Mouse (Mus musculus) liver, embryonic 13.5 days (tissue): ENCODE data around the gene Scgb1b11. TPM values are rescaled to one million over a fixed set of nuclear protein-coding genes. Genes with fewer than 3 reads are reported as not detected.
"Not testable (repeated sequence)": the region's sequence is repeated elsewhere in the genome, so short reads cannot be mapped to it uniquely, and the experiment has no call there.

Source experiments
- ATAC-seq: fragments of 200-750 bp; cut with Nextera tagmentation; 2 replicates; pipeline ENCODE4 v1.8.0; 2017; ENCODE audit warnings: low read depth, mild to moderate bottlenecking, moderate number of reproducible peaks, moderate library complexity
- DNase-seq: peaks from one replicate; pipeline ENCODE4 v3.0.0; 2022
- H3K27ac ChIP-seq: fragments of 300-500 bp; sonication (generic); 2 replicates; pipeline ENCODE4 v1.5.1; 2015; ENCODE audit warnings: moderate library complexity, mild to moderate bottlenecking, inconsistent platforms
- H3K27me3 ChIP-seq: fragments of 300-500 bp; sonication (generic); 2 replicates; pipeline ENCODE4 v1.6.1; 2015; ENCODE audit warnings: mild to moderate bottlenecking, inconsistent platforms
- H3K36me3 ChIP-seq: fragments of 300-500 bp; sonication (generic); 2 replicates; pipeline ENCODE4 v1.6.1; 2015; ENCODE audit warnings: mild to moderate bottlenecking, inconsistent platforms
- H3K4me1 ChIP-seq: fragments of 300-500 bp; sonication (generic); replicated peaks from 2 replicates; pipeline ENCODE4 v1.6.1; 2015; ENCODE audit warnings: inconsistent platforms
- H3K4me2 ChIP-seq: fragments of 300-500 bp; sonication (generic); 2 replicates; pipeline ENCODE4 v1.6.1; 2015; ENCODE audit warnings: inconsistent platforms, mild to moderate bottlenecking, moderate library complexity
- H3K4me3 ChIP-seq: fragments of 300-500 bp; sonication (generic); replicated peaks from 2 replicates; pipeline ENCODE4 v1.5.1; 2015; ENCODE audit warnings: mild to moderate bottlenecking, inconsistent platforms
- H3K9ac ChIP-seq: fragments of 300-500 bp; sonication (generic); 2 replicates; pipeline ENCODE4 v1.6.1; 2015; ENCODE audit warnings: mild to moderate bottlenecking, inconsistent platforms
- H3K9me3 ChIP-seq: fragments of 300-500 bp; sonication (generic); replicated peaks from 2 replicates; pipeline ENCODE4 v1.6.1; 2016; ENCODE audit warnings: inconsistent platforms
- WGBS: fragments of 180-500 bp; shearing (Covaris S2); methylation state at CpG from one replicate; pipeline ENCODE4 v1.1.7; 2015; ENCODE audit not compliant: insufficient replicate concordance; 5-methylcytosine and 5-hydroxymethylcytosine counted together
- polyA plus RNA-seq: library from polyadenylated mRNA; unstranded; fragments of >200 nt; fragmentation: Nextera tagmentation; extraction: Ambion mirVana; gene quantifications from 2 replicates; pipeline ENCODE4 v1.2.1, GENCODE M21; 2015

Gene Scgb1b11
- polyA plus RNA-seq: not detected in 2 replicates

DNA sequence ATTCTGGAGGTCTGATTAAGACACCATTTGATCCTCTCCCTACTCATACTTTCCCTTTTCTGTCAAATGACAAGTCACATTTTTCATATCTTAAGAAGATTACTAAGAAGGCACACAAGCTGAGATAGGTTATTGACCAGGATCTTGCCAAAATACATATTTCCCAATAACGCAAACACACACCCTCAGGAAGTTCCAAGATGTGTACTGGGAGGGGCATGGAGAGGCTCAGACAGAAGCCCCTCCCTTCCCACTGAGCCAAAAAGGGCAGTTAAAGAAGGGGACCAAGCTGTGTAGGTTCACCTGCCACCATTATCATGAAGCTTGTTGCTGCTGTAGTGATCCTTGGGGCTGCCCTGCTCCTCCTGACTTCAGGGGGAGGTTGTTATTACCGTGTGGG lies at the start of gene Scgb1b11:
Gene Scgb1b11, plus strand, starts transcription at position 301 of the 400 bp plus-strand sequence.
- H3K9ac ChIP-seq, H3K4me1 ChIP-seq, H3K4me2 ChIP-seq, DNase-seq, H3K27ac ChIP-seq, ATAC-seq, H3K36me3 ChIP-seq, H3K9me3 ChIP-seq, H3K4me3 ChIP-seq, H3K27me3 ChIP-seq: not testable (repeated sequence)
- no CpG with 5 or more reads among the region's 2 CpGs for WGBS

DNA sequence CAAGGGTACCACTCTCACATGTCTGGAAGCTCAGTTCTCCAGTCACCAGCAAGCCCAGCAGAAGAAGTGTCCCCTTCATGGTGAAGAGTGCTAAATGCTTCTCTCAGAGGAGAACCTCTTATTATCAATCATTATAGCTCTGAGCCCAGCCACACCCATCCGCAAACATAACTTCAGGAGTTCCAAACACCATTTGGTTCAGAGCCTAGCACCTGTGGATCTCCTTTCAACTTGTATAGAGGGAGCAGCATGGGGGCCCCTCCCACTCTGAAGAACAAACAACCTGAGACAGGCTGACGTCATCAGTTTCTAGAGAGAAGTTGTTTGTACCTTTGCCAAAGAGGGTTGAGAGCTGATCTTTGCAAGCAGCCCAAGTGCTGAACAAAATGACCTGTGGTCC lies 11.6 kb upstream of the Scgb1b11 start, which contains the start of gene Scgb2b11:
Gene Scgb2b11, minus strand, starts transcription at position 101 of the 400 bp plus-strand sequence.
- DNase-seq, H3K4me3 ChIP-seq: not testable (repeated sequence)

More for the DNA sequence above, 11.6 kb upstream of the Scgb1b11 start, which contains the start of gene Scgb2b11:
- not testable (repeated sequence) for H3K4me1 ChIP-seq, H3K9me3 ChIP-seq, ATAC-seq, H3K27me3 ChIP-seq, H3K36me3 ChIP-seq, H3K9ac ChIP-seq, H3K4me2 ChIP-seq, H3K27ac ChIP-seq
- 69% methylated on average over 2 of the region's 2 CpGs for WGBS

Other genes starting within 250 kb of the Scgb1b11 start
- not detected in 2 replicates for gene Scgb1b10, start 122.0 kb upstream of the Scgb1b11 start, polyA plus RNA-seq
- not detected in 2 replicates for gene Scgb2b11, start 11.7 kb upstream of the Scgb1b11 start, polyA plus RNA-seq
- not detected in 2 replicates for gene Scgb2b12, start 104.4 kb downstream of the Scgb1b11 start, polyA plus RNA-seq
- gene Scgb1b12, start 111.3 kb downstream of the Scgb1b11 start, polyA plus RNA-seq: not detected in 2 replicates
- gene Scgb1b29, start 218.7 kb downstream of the Scgb1b11 start, polyA plus RNA-seq: not detected in 2 replicates